Mouse (Mus musculus) lung, adult 2 months (tissue): ENCODE measurements around the gene Tas2r118.

Experiments used
- CTCF ChIP-seq: fragments of 200-500 bp; IDR thresholded peaks from 2 replicates; pipeline ENCODE4 v1.5.1; 2011; ENCODE audit warnings: mild to moderate bottlenecking, low read length, control low read depth; ENCODE audit not compliant: insufficient read depth
- POLR2A ChIP-seq: fragments of 200-500 bp; IDR thresholded peaks from 2 replicates; pipeline ENCODE4 v1.6.1; 2011; ENCODE audit warnings: low read depth, mild to moderate bottlenecking, control low read depth, low read length, borderline replicate concordance; ENCODE audit errors: extremely low read depth

DNA sequence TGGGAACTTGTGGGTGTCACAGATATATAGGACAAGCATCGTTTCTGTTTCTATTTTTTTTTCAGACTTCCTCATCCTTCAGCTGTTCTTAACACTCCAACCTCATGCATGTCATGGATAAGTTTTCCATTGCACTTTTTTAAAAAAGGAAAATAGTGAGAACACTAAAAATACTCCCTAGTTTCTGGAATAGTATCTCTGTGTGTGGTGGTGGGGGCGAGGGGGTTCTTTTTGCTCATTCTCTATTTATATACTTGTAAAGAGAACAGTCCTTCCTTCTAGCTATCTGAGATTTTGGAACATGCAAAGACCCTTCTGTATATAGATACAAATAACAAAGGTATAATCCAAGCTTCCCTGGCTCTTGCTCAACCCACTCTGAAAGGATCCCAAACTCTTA lies 2.9 kb downstream of the Tas2r118 start:
- TF ChIP-seq CTCF = no peak
- no peak for TF ChIP-seq POLR2A
